Mouse (Mus musculus) liver, embryonic 14.5 days (tissue): ENCODE data around the gene Sarnp. TPM values are rescaled to one million over a fixed set of nuclear protein-coding genes. Genes with fewer than 3 reads are reported as not detected.

Experiments used
- ATAC-seq: fragments of 200-750 bp; cut with Nextera tagmentation; 2 replicates; pipeline ENCODE4 v1.8.0; 2017; ENCODE audit warnings: moderate number of reproducible peaks, mild to moderate bottlenecking, moderate library complexity; ENCODE audit not compliant: insufficient read depth
- DNase-seq, 3 experiments: peaks; one replicate each; pipeline ENCODE4 v3.0.0-alpha.2; 2012 to 2013; ENCODE audit warnings: low read depth in 3 of 3, low spot score in 3 of 3
- H3K27ac ChIP-seq: fragments of 300-500 bp; sonication (generic); 2 replicates; pipeline ENCODE4 v1.5.1; 2014; ENCODE audit warnings: moderate library complexity, mild to moderate bottlenecking, control low read depth, inconsistent platforms
- H3K27me3 ChIP-seq: fragments of 300-500 bp; sonication (generic); 2 replicates; pipeline ENCODE4 v1.6.1; 2014; ENCODE audit warnings: mild to moderate bottlenecking, low read length, moderate library complexity; ENCODE audit not compliant: control insufficient read depth, insufficient read depth
- H3K36me3 ChIP-seq: fragments of 300-500 bp; sonication (generic); replicated peaks from 2 replicates; pipeline ENCODE4 v1.6.1; 2014; ENCODE audit warnings: low read depth; ENCODE audit not compliant: control insufficient read depth, insufficient read depth
- H3K4me1 ChIP-seq, 2 experiments: fragments of 200-500 bp in 1 of 2; fragments of 300-500 bp in 1 of 2; sonication (generic) in 1 of 2; replicated peaks; 2 replicates each; pipeline ENCODE4 v1.6.1; 2012 to 2014; ENCODE audit warnings: antibody characterized with exemption in 1 of 2, inconsistent platforms in 1 of 2, low read length in 1 of 2; ENCODE audit not compliant: control insufficient read depth in 2 of 2, insufficient read depth in 2 of 2
- H3K4me2 ChIP-seq: fragments of 300-500 bp; sonication (generic); 2 replicates; pipeline ENCODE4 v1.6.1; 2014; ENCODE audit warnings: low read depth, mild to moderate bottlenecking, control low read depth, moderate library complexity
- H3K4me3 ChIP-seq, 2 experiments: fragments of 200-500 bp in 1 of 2; fragments of 300-500 bp in 1 of 2; sonication (generic) in 1 of 2; 2 replicates each; pipeline ENCODE4 v1.5.1; 2012 to 2014; ENCODE audit warnings: low read depth in 2 of 2, low read length in 2 of 2, mild to moderate bottlenecking in 2 of 2, control low read depth in 1 of 2, inconsistent platforms in 1 of 2, moderate library complexity in 1 of 2; ENCODE audit not compliant: insufficient read depth in 1 of 2
- H3K9ac ChIP-seq: fragments of 300-500 bp; sonication (generic); replicated peaks from 2 replicates; pipeline ENCODE4 v1.6.1; 2014; ENCODE audit warnings: mild to moderate bottlenecking, control low read depth, moderate library complexity
- H3K9me3 ChIP-seq: fragments of 300-500 bp; sonication (generic); 2 replicates; pipeline ENCODE4 v1.6.1; 2016; ENCODE audit warnings: low read length, mixed read lengths; ENCODE audit not compliant: control insufficient read depth
- CTCF ChIP-seq: IDR thresholded peaks from 2 replicates; pipeline ENCODE4 v1.5.1; 2016; ENCODE audit warnings: antibody characterized with exemption, low read depth, control low read depth
- EP300 ChIP-seq: IDR thresholded peaks from 2 replicates; pipeline ENCODE4 v1.6.1; 2016; ENCODE audit warnings: antibody characterized with exemption, low read depth
- WGBS: fragments of 180-500 bp; shearing (Covaris S2); extraction: QIAGEN DNeasy Blood & Tissue Kit; methylation state at CpG from one replicate; pipeline ENCODE4 v1.1.7; 2014; ENCODE audit not compliant: insufficient replicate concordance; 5-methylcytosine and 5-hydroxymethylcytosine counted together
- polyA plus RNA-seq, 2 experiments: library from polyadenylated mRNA; depleted of rRNA in 1 of 2; stranded (reverse) in 1 of 2; unstranded in 1 of 2; fragments of >200 nt; fragmentation: Nextera tagmentation in 1 of 2; extraction: Ambion mirVana in 1 of 2; gene quantifications; 2 replicates each; pipeline versions ENCODE4 v1.2.1 to v1.2.3; 2012 to 2014

The Sarnp gene
- polyA plus RNA-seq, 2 experiments = 61.2 to 122 TPM

DNA sequence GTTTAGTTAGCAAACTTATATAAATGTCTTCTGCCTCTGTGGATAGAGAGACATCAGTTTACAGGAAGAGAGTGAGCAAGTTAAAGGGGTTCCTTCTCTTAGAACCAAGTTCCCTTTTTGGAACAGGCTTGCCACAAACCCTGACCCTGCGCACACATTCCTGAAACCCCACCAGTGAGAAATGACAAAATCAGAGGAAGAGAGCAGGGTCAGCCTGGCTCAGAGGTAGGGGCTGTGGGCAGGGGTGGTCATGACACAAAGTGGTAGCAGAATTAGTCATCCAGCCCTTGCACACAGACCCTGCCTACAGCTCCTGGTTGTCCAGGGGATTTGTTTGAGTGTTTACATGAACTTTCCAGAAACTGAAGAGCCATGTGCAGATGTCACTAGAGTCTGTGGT, 36.9 kb upstream of the Sarnp start:
- TF ChIP-seq EP300 (no peak), CTCF (no peak)
- Histone ChIP-seq H3K4me1 (peaks cover 0 to 9% of the 10 kb centered on the region in 2 experiments; a peak in 2 of 4 replicates), H3K4me3 (no peak overlapping the region), H3K27me3 (no peaks in the 10 kb centered on the region), H3K9me3 (no peaks in the 10 kb centered on the region), H3K27ac (no peak overlapping the region), H3K9ac (no peak overlapping the region), H3K36me3 (no peaks in the 10 kb centered on the region), H3K4me2 (no peak overlapping the region)
- DNase-seq (no peak), ATAC-seq (no peak)
- 18% methylated on average over 1 of the region's 1 CpGs for WGBS

DNA sequence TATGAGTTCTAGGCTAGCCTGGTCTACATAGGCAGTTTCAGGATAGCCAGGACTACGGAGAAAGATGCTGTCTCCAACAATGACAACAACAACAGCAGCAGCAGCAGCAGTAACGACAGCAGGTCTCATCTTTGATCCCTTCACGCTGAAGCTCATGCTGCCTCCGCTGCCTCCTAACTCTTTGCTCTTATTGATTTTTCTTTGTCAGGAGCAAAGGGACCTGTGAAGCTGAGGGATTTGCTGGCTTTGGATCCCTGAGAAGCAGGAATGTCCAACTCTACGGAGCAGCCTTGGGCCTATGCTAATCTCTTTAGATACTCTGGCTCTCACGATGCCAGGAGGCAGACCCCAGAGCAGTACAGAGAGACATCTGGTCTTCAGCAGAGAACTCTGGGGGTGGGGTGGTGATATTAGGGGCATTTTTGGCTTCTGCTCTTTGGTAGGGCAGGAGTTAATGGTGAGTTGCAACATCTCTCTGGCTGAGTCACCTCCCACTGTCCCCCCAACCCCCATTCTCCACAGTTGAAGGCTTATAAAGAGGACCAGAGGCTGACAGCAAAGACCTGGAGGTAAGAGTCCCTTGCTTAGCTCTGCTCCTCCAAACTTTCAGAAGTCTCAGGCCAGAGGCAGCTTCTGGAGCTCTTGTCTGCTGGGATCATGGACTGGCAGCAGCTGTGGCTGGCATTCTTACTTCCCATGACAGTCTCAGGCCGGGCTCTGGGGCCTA, 26.6 kb upstream of the Sarnp start, which contains the start of gene Mmp19:
TSS of gene Mmp19 (plus strand) at position 513 of the 727 bp plus-strand sequence.
- Histone ChIP-seq H3K4me1 (peaks cover 0 to 2% of the 10 kb centered on the region in 2 experiments; a peak in 1 of 4 replicates), H3K9me3 (no peaks in the 10 kb centered on the region), H3K4me3 (peak within 1 kb of the TSS; percentile 32 to 57), H3K4me2 (peak within 1 kb of the TSS; percentile 46), H3K36me3 (no peaks in the 10 kb centered on the region), H3K27me3 (no peaks in the 10 kb centered on the region), H3K27ac (no peak within 1 kb of the TSS), H3K9ac (no peak within 1 kb of the TSS)
- TF ChIP-seq CTCF = no peak
- TF ChIP-seq EP300 = no peak
- WGBS = 64% methylated on average over 7 of the region's 7 CpGs
- no peak for DNase-seq
- ATAC-seq = peak; percentile 49

DNA sequence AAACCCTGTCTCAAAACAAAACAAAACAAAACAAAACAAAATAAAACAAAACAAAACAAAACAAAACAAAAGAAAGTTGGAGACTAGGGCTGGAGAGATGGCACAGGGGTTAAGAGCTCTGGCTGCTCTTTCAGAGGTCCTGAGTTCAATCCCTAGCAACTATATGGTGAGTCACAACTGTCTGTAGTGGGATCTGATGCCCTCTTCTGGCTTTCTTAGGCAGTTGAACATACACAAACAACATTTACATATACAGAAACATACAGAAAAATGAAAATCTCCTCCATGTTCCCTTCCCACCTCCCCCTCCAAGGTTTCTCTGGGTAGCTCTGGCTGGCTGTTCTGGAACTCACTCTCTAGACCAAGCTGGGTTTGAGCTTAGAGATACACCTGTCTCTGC, 25.1 kb upstream of the Sarnp start:
- no peak overlapping the region for H3K9ac ChIP-seq
- H3K4me3 ChIP-seq = no peak overlapping the region
- H3K27ac ChIP-seq = no peak overlapping the region
- H3K9me3 ChIP-seq = no peaks in the 10 kb centered on the region
- DNase-seq = no peak
- TF ChIP-seq CTCF = 0 out of 2 replicates have a peak, but pooled peaks have one; percentile 18
- no peak for TF ChIP-seq EP300
- H3K4me1 ChIP-seq = peaks cover 0 to 2% of the 10 kb centered on the region in 2 experiments; a peak in 1 of 4 replicates
- no peaks in the 10 kb centered on the region for H3K27me3 ChIP-seq
- no peak for ATAC-seq
- H3K36me3 ChIP-seq = no peaks in the 10 kb centered on the region
- no peak overlapping the region for H3K4me2 ChIP-seq

DNA sequence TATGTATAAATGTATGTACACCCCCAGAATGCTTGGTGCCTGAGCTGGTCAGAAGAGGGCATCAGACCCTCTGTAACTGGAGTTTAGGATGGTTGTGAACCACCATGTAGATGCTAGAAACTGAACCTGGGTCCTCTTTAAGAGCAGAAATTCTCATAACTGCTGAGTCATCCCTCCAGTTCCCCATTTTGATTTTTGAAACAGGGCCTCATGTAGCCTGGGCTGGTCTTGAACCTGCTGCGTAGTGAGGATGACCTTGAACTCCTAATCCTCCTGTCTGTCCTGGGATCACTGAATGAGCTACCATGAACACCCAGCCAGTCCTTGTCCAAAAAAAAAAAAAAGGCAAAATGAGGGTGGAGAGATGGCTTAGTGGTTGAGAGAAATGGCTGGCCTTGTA, 23.9 kb upstream of the Sarnp start:
- H3K4me1 ChIP-seq = peaks cover 0 to 2% of the 10 kb centered on the region in 2 experiments; a peak in 1 of 4 replicates
- TF ChIP-seq EP300 (no peak), CTCF (no peak)
- H3K9ac ChIP-seq = no peak overlapping the region
- no peaks in the 10 kb centered on the region for H3K27me3 ChIP-seq
- H3K4me2 ChIP-seq = no peak overlapping the region
- no peaks in the 10 kb centered on the region for H3K36me3 ChIP-seq
- no peak overlapping the region for H3K4me3 ChIP-seq
- no peaks in the 10 kb centered on the region for H3K9me3 ChIP-seq
- WGBS = 78% methylated on average over 1 of the region's 1 CpGs
- ATAC-seq = no peak
- DNase-seq = no peak
- no peak overlapping the region for H3K27ac ChIP-seq

DNA sequence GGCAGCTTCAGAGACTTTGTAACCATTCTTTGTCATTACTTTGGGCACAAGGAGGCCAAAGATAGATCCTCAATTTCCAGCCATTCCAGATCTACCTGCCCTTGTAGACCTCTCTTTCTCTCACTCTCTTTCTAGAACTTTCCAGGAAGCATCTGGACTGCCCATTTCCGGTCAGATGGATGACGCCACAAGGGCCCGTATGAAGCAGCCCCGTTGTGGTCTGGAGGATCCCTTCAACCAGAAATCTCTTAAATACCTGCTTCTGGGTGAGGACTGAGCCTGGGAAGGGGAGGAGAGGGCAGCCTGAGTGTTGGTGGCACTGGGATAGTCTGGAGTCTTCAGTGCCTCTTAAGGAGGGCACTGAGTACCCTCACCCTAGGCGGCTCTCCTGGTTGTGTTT, 22.7 kb upstream of the Sarnp start:
- no peaks in the 10 kb centered on the region for H3K36me3 ChIP-seq
- DNase-seq (no peak), ATAC-seq (no peak)
- no peaks in the 10 kb centered on the region for H3K9me3 ChIP-seq
- H3K27me3 ChIP-seq = no peaks in the 10 kb centered on the region
- no peak overlapping the region for H3K27ac ChIP-seq
- no peak overlapping the region for H3K4me2 ChIP-seq
- H3K9ac ChIP-seq = no peak overlapping the region
- peaks cover 0 to 2% of the 10 kb centered on the region in 2 experiments; a peak in 1 of 4 replicates for H3K4me1 ChIP-seq
- no peak overlapping the region for H3K4me3 ChIP-seq
- 69% methylated on average over 5 of the region's 5 CpGs for WGBS
- TF ChIP-seq EP300 (no peak), CTCF (no peak)
